Mouse (Mus musculus): ENCODE data around the gene Paqr7. TPM values are rescaled to one million over a fixed set of nuclear protein-coding genes. Genes with fewer than 3 reads are reported as not detected.

Paqr7 gene
- polyA plus RNA-seq, 1 experiment, result 6.8 TPM

- TF ChIP-seq CTCF (IDR thresholded peaks at IDR 0.05; ENCODE audit: borderline replicate concordance, insufficient read depth, low read length), result no peak
- TF ChIP-seq POLR2A (IDR thresholded peaks at IDR 0.05; ENCODE audit: low read depth, low read length), result no peak
- Histone ChIP-seq H3K4me3 (ENCODE audit: insufficient read depth, low read length) (no peak overlapping the region), H3K27ac (ENCODE audit: insufficient read depth, low read length) (no peak overlapping the region), H3K4me1 (ENCODE audit: control insufficient read depth, insufficient read depth, low read length) (no peaks in the 10 kb centered on the region)
Measured at GRCm38 (mm10) chr4:134525806-134526205, 29.3 kb downstream of the Paqr7 start.

- no peaks in the 10 kb centered on the region for H3K4me1 ChIP-seq (ENCODE audit: control insufficient read depth, insufficient read depth, low read length)
- TF ChIP-seq CTCF (IDR thresholded peaks at IDR 0.05; ENCODE audit: borderline replicate concordance, insufficient read depth, low read length), result no peak
- TF ChIP-seq POLR2A (IDR thresholded peaks at IDR 0.05; ENCODE audit: low read depth, low read length), result no peak
- no peak overlapping the region for H3K4me3 ChIP-seq (ENCODE audit: insufficient read depth, low read length)
- H3K27ac ChIP-seq (ENCODE audit: insufficient read depth, low read length), result no peak overlapping the region
Measured at GRCm38 (mm10) chr4:134526220-134526619, 29.7 kb downstream of the Paqr7 start.

- no peak for TF ChIP-seq POLR2A (IDR thresholded peaks at IDR 0.05; ENCODE audit: low read depth, low read length)
- no peak for TF ChIP-seq CTCF (IDR thresholded peaks at IDR 0.05; ENCODE audit: borderline replicate concordance, insufficient read depth, low read length)
- Histone ChIP-seq H3K27ac (ENCODE audit: insufficient read depth, low read length) (no peak overlapping the region), H3K4me1 (ENCODE audit: control insufficient read depth, insufficient read depth, low read length) (peaks cover 4% of the 10 kb centered on the region; the same call in 1 of the 2 replicates), H3K4me3 (ENCODE audit: insufficient read depth, low read length) (no peak overlapping the region)
Measured at GRCm38 (mm10) chr4:134532928-134533327, 36.4 kb downstream of the Paqr7 start.

- TF ChIP-seq CTCF (IDR thresholded peaks at IDR 0.05; ENCODE audit: borderline replicate concordance, insufficient read depth, low read length), result no peak
- peaks cover 4% of the 10 kb centered on the region; the same call in 1 of the 2 replicates for H3K4me1 ChIP-seq (ENCODE audit: control insufficient read depth, insufficient read depth, low read length)
- H3K4me3 ChIP-seq (ENCODE audit: insufficient read depth, low read length), result peak overlapping the region; percentile 70
- no peak overlapping the region for H3K27ac ChIP-seq (ENCODE audit: insufficient read depth, low read length)
Measured at GRCm38 (mm10) chr4:134533421-134533820, 36.9 kb downstream of the Paqr7 start.

- H3K4me3 ChIP-seq (ENCODE audit: insufficient read depth, low read length), result peak overlapping the region; percentile 70
- peaks cover 4% of the 10 kb centered on the region; the same call in 1 of the 2 replicates for H3K4me1 ChIP-seq (ENCODE audit: control insufficient read depth, insufficient read depth, low read length)
- peak overlapping the region; percentile 45 for H3K27ac ChIP-seq (ENCODE audit: insufficient read depth, low read length)
- TF ChIP-seq CTCF (IDR thresholded peaks at IDR 0.05; ENCODE audit: borderline replicate concordance, insufficient read depth, low read length), result no peak
- TF ChIP-seq POLR2A (IDR thresholded peaks at IDR 0.05; ENCODE audit: low read depth, low read length), result peak; percentile 32; the same call in 1 of the 2 replicates
Measured at GRCm38 (mm10) chr4:134534124-134534886, 37.8 kb downstream of the Paqr7 start.

GRCm38 (mm10) chr4:134534932-134535786 lies 38.7 kb downstream of the Paqr7 start, which contains the start of gene Mtfr1l:
Gene Mtfr1l (minus strand): TSS chr4:134535387.
- Histone ChIP-seq H3K27ac (ENCODE audit: insufficient read depth, low read length) (peak within 1 kb of the TSS; percentile 45), H3K4me3 (ENCODE audit: insufficient read depth, low read length) (peak within 1 kb of the TSS; percentile 70), H3K4me1 (ENCODE audit: control insufficient read depth, insufficient read depth, low read length) (peaks cover 4% of the 10 kb centered on the region; the same call in 1 of the 2 replicates)
- TF ChIP-seq CTCF (IDR thresholded peaks at IDR 0.05; ENCODE audit: borderline replicate concordance, insufficient read depth, low read length) (no peak), POLR2A (IDR thresholded peaks at IDR 0.05; ENCODE audit: low read depth, low read length) (peak; percentile 74)

- H3K4me3 ChIP-seq (ENCODE audit: insufficient read depth, low read length), result peak overlapping the region; percentile 48
- H3K27ac ChIP-seq (ENCODE audit: insufficient read depth, low read length), result peak overlapping the region; percentile 34
- TF ChIP-seq POLR2A (IDR thresholded peaks at IDR 0.05; ENCODE audit: low read depth, low read length), result 0 out of 2 replicates have a peak, but pooled peaks have one; percentile 18
- TF ChIP-seq CTCF (IDR thresholded peaks at IDR 0.05; ENCODE audit: borderline replicate concordance, insufficient read depth, low read length), result no peak
- peaks cover 4% of the 10 kb centered on the region; the same call in 1 of the 2 replicates for H3K4me1 ChIP-seq (ENCODE audit: control insufficient read depth, insufficient read depth, low read length)
Measured at GRCm38 (mm10) chr4:134535787-134536151, 39.3 kb downstream of the Paqr7 start.

- no peak overlapping the region for H3K27ac ChIP-seq (ENCODE audit: insufficient read depth, low read length)
- H3K4me3 ChIP-seq (ENCODE audit: insufficient read depth, low read length), result no peak overlapping the region
- TF ChIP-seq POLR2A (IDR thresholded peaks at IDR 0.05; ENCODE audit: low read depth, low read length), result no peak
- TF ChIP-seq CTCF (IDR thresholded peaks at IDR 0.05; ENCODE audit: borderline replicate concordance, insufficient read depth, low read length), result no peak
- 0 out of 2 replicates have a peak, but pooled peaks cover 4% of the 10 kb centered on the region for H3K4me1 ChIP-seq (ENCODE audit: control insufficient read depth, insufficient read depth, low read length)
Measured at GRCm38 (mm10) chr4:134538997-134539580, 42.6 kb downstream of the Paqr7 start.

GRCm38 (mm10) chr4:134542726-134543125 lies 46.2 kb downstream of the Paqr7 start:
- TF ChIP-seq POLR2A (IDR thresholded peaks at IDR 0.05; ENCODE audit: low read depth, low read length) (no peak), CTCF (IDR thresholded peaks at IDR 0.05; ENCODE audit: borderline replicate concordance, insufficient read depth, low read length) (no peak)
- Histone ChIP-seq H3K4me3 (ENCODE audit: insufficient read depth, low read length) (no peak overlapping the region), H3K4me1 (ENCODE audit: control insufficient read depth, insufficient read depth, low read length) (peaks cover 2% of the 10 kb centered on the region; the same call in 1 of the 2 replicates), H3K27ac (ENCODE audit: insufficient read depth, low read length) (no peak overlapping the region)
